Mouse (Mus musculus): ENCODE data around the gene Rabl3. TPM values are rescaled to one million over a fixed set of nuclear protein-coding genes. Genes with fewer than 3 reads are reported as not detected.

Gene Rabl3
- polyA plus RNA-seq, 1 experiment from 2014 or later, result 29.6 TPM

DNA sequence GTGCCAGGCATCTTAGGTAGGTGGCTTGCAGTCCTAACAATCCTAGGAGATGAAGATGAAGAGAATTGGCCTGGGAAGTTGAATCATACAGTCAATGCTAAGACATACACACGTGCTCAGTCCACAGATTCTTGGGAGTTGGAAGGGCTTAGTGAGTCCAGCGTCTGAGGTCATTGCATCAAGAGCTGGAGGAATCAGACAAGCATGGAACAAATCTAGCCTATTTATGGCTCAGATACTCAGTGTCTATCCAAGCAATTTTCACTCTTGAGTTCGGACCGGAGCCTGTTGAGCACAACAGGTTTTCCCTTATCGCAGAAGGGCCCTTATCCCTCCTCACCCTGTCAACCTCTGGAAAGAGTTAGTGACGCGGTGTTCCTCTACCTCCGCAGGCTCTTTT lies 51.9 kb downstream of the Rabl3 start:
- H3K27ac ChIP-seq (ENCODE audit: low read depth, low read length), result no peak overlapping the region
- no peak overlapping the region for H3K9ac ChIP-seq (ENCODE audit: low read depth, low read length)
- H3K9me3 ChIP-seq (ENCODE audit: control insufficient read depth, low read length), result no peaks in the 10 kb centered on the region
- DNase-seq (ENCODE audit: low spot score) (no peak), ATAC-seq (replicated peaks; ENCODE audit: low FRiP score) (no peak)
- H3K36me3 ChIP-seq (ENCODE audit: control insufficient read depth, insufficient read depth, low read length), result no peaks in the 10 kb centered on the region
- no peak overlapping the region for H3K4me2 ChIP-seq
- WGBS, result 89% methylated on average over 8 of the region's 8 CpGs
- no peaks in the 10 kb centered on the region for H3K4me1 ChIP-seq (replicated peaks; ENCODE audit: control insufficient read depth, insufficient read depth, low read length)
- no peaks in the 10 kb centered on the region for H3K27me3 ChIP-seq (replicated peaks; ENCODE audit: control insufficient read depth, insufficient read depth, low read length)
- no peak overlapping the region for H3K4me3 ChIP-seq (ENCODE audit: low read depth, low read length)

GRCm38 (mm10) chr16:37597412-37597811 lies 57.7 kb downstream of the Rabl3 start:
- Histone ChIP-seq H3K27ac (ENCODE audit: low read depth, low read length) (no peak overlapping the region), H3K27me3 (replicated peaks; ENCODE audit: control insufficient read depth, insufficient read depth, low read length) (no peaks in the 10 kb centered on the region), H3K36me3 (ENCODE audit: control insufficient read depth, insufficient read depth, low read length) (no peaks in the 10 kb centered on the region), H3K4me1 (replicated peaks; ENCODE audit: control insufficient read depth, insufficient read depth, low read length) (no peaks in the 10 kb centered on the region), H3K4me3 (ENCODE audit: low read depth, low read length) (no peak overlapping the region), H3K9ac (ENCODE audit: low read depth, low read length) (no peak overlapping the region), H3K9me3 (ENCODE audit: control insufficient read depth, low read length) (no peaks in the 10 kb centered on the region), H3K4me2 (no peak overlapping the region)
- no peak for ATAC-seq (replicated peaks; ENCODE audit: low FRiP score)
- DNase-seq (ENCODE audit: low spot score), result no peak
- WGBS, result 56% methylated on average over 5 of the region's 5 CpGs

DNA sequence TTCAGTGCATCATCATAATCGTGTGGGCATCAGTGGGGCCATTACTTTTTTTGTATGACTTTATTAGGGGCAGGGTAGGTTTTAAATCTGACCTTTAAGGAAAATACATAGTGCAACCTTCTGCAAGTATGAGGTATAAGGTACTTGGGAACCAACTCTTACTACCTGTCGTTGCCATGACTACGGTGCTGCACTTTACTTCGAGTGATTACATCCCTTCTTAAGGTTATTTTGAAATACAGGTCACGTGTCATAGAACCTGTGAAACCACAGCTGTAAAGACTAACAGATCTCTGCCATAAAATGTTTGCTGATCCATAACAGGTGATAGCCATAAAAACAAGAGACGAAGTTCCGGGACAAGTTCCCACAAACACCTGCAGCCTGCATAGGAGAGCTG lies 58.8 kb downstream of the Rabl3 start:
- DNase-seq (ENCODE audit: low spot score) (no peak), ATAC-seq (replicated peaks; ENCODE audit: low FRiP score) (no peak)
- Histone ChIP-seq H3K4me1 (replicated peaks; ENCODE audit: control insufficient read depth, insufficient read depth, low read length) (no peaks in the 10 kb centered on the region), H3K9ac (ENCODE audit: low read depth, low read length) (no peak overlapping the region), H3K27me3 (replicated peaks; ENCODE audit: control insufficient read depth, insufficient read depth, low read length) (no peaks in the 10 kb centered on the region), H3K4me3 (ENCODE audit: low read depth, low read length) (no peak overlapping the region), H3K27ac (ENCODE audit: low read depth, low read length) (no peak overlapping the region), H3K36me3 (ENCODE audit: control insufficient read depth, insufficient read depth, low read length) (no peaks in the 10 kb centered on the region), H3K9me3 (ENCODE audit: control insufficient read depth, low read length) (no peaks in the 10 kb centered on the region), H3K4me2 (no peak overlapping the region)
- 90% methylated on average over 7 of the region's 7 CpGs for WGBS

- H3K27me3 ChIP-seq (replicated peaks; ENCODE audit: control insufficient read depth, insufficient read depth, low read length), result no peaks in the 10 kb centered on the region
- ATAC-seq (replicated peaks; ENCODE audit: low FRiP score), result no peak
- H3K4me3 ChIP-seq (ENCODE audit: low read depth, low read length), result no peak overlapping the region
- no peaks in the 10 kb centered on the region for H3K36me3 ChIP-seq (ENCODE audit: control insufficient read depth, insufficient read depth, low read length)
- no peak overlapping the region for H3K4me2 ChIP-seq
- H3K9ac ChIP-seq (ENCODE audit: low read depth, low read length), result no peak overlapping the region
- H3K4me1 ChIP-seq (replicated peaks; ENCODE audit: control insufficient read depth, insufficient read depth, low read length), result no peaks in the 10 kb centered on the region
- H3K9me3 ChIP-seq (ENCODE audit: control insufficient read depth, low read length), result no peaks in the 10 kb centered on the region
- no peak overlapping the region for H3K27ac ChIP-seq (ENCODE audit: low read depth, low read length)
- no peak for DNase-seq (ENCODE audit: low spot score)
- 76% methylated on average over 3 of the region's 3 CpGs for WGBS
These were observed 59.6 kb downstream of the Rabl3 start for GRCm38 (mm10) chr16:37599326-37599725.

- Histone ChIP-seq H3K4me1 (replicated peaks; ENCODE audit: control insufficient read depth, insufficient read depth, low read length) (no peaks in the 10 kb centered on the region), H3K27me3 (replicated peaks; ENCODE audit: control insufficient read depth, insufficient read depth, low read length) (no peaks in the 10 kb centered on the region), H3K36me3 (ENCODE audit: control insufficient read depth, insufficient read depth, low read length) (no peaks in the 10 kb centered on the region), H3K4me2 (no peak overlapping the region), H3K9ac (ENCODE audit: low read depth, low read length) (no peak overlapping the region), H3K4me3 (ENCODE audit: low read depth, low read length) (no peak overlapping the region), H3K27ac (ENCODE audit: low read depth, low read length) (no peak overlapping the region), H3K9me3 (ENCODE audit: control insufficient read depth, low read length) (no peaks in the 10 kb centered on the region)
- ATAC-seq (replicated peaks; ENCODE audit: low FRiP score) (no peak), DNase-seq (ENCODE audit: low spot score) (no peak)
- 87% methylated on average over 1 of the region's 1 CpGs for WGBS
These were observed 63.7 kb downstream of the Rabl3 start for GRCm38 (mm10) chr16:37603431-37603830.

- WGBS, result 85% methylated on average over 6 of the region's 6 CpGs
- no peak for ATAC-seq (replicated peaks; ENCODE audit: low FRiP score)
- Histone ChIP-seq H3K4me2 (no peak overlapping the region), H3K36me3 (ENCODE audit: control insufficient read depth, insufficient read depth, low read length) (no peaks in the 10 kb centered on the region), H3K4me1 (replicated peaks; ENCODE audit: control insufficient read depth, insufficient read depth, low read length) (no peaks in the 10 kb centered on the region), H3K9me3 (ENCODE audit: control insufficient read depth, low read length) (no peaks in the 10 kb centered on the region), H3K27me3 (replicated peaks; ENCODE audit: control insufficient read depth, insufficient read depth, low read length) (no peaks in the 10 kb centered on the region), H3K4me3 (ENCODE audit: low read depth, low read length) (no peak overlapping the region), H3K27ac (ENCODE audit: low read depth, low read length) (no peak overlapping the region), H3K9ac (ENCODE audit: low read depth, low read length) (no peak overlapping the region)
- no peak for DNase-seq (ENCODE audit: low spot score)
These were observed 64.6 kb downstream of the Rabl3 start for GRCm38 (mm10) chr16:37604243-37604642.

GRCm38 (mm10) chr16:37610333-37610732 lies 70.6 kb downstream of the Rabl3 start:
- 86% methylated on average over 8 of the region's 8 CpGs for WGBS

DNA sequence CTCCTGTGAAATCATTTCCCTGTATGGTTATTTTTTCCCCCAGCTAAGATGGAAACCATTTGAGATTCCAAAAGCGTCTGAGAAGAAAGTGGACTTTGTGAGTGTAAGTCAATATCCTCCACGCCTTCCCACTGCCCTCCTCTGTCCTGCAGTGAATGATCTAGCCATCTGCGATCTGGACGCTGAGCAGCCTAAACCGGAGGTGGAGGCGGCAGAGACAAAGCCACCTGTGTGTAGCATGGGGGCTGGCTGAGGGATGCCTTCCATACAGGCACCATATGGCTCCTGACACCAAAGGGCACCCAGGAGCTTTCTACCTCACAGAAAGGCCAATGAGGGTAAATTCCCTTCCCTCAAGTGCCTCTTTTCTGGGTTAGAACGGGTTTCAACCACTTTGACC lies 71.4 kb downstream of the Rabl3 start:
- H3K27me3 ChIP-seq (replicated peaks; ENCODE audit: control insufficient read depth, insufficient read depth, low read length), result no peaks in the 10 kb centered on the region
- H3K4me1 ChIP-seq (replicated peaks; ENCODE audit: control insufficient read depth, insufficient read depth, low read length), result no peaks in the 10 kb centered on the region
- ATAC-seq (replicated peaks; ENCODE audit: low FRiP score) (no peak), DNase-seq (ENCODE audit: low spot score) (no peak)
- H3K4me3 ChIP-seq (ENCODE audit: low read depth, low read length), result no peak overlapping the region
- no peaks in the 10 kb centered on the region for H3K36me3 ChIP-seq (ENCODE audit: control insufficient read depth, insufficient read depth, low read length)
- H3K9ac ChIP-seq (ENCODE audit: low read depth, low read length), result no peak overlapping the region
- H3K4me2 ChIP-seq, result no peak overlapping the region
- H3K27ac ChIP-seq (ENCODE audit: low read depth, low read length), result no peak overlapping the region
- 85% methylated on average over 7 of the region's 7 CpGs for WGBS
- H3K9me3 ChIP-seq (ENCODE audit: control insufficient read depth, low read length), result no peaks in the 10 kb centered on the region

More at GRCm38 (mm10) chr16:37610333-37610732, 70.6 kb downstream of the Rabl3 start:
- ATAC-seq (replicated peaks; ENCODE audit: low FRiP score) (no peak), DNase-seq (ENCODE audit: low spot score) (no peak)
- Histone ChIP-seq H3K27ac (ENCODE audit: low read depth, low read length) (no peak overlapping the region), H3K27me3 (replicated peaks; ENCODE audit: control insufficient read depth, insufficient read depth, low read length) (no peaks in the 10 kb centered on the region), H3K4me1 (replicated peaks; ENCODE audit: control insufficient read depth, insufficient read depth, low read length) (no peaks in the 10 kb centered on the region), H3K4me2 (no peak overlapping the region), H3K9ac (ENCODE audit: low read depth, low read length) (no peak overlapping the region), H3K36me3 (ENCODE audit: control insufficient read depth, insufficient read depth, low read length) (no peaks in the 10 kb centered on the region), H3K4me3 (ENCODE audit: low read depth, low read length) (no peak overlapping the region), H3K9me3 (ENCODE audit: control insufficient read depth, low read length) (no peaks in the 10 kb centered on the region)

- Histone ChIP-seq H3K4me1 (replicated peaks; ENCODE audit: control insufficient read depth, insufficient read depth, low read length) (no peaks in the 10 kb centered on the region), H3K4me3 (ENCODE audit: low read depth, low read length) (no peak overlapping the region), H3K36me3 (ENCODE audit: control insufficient read depth, insufficient read depth, low read length) (no peaks in the 10 kb centered on the region), H3K9ac (ENCODE audit: low read depth, low read length) (no peak overlapping the region), H3K27me3 (replicated peaks; ENCODE audit: control insufficient read depth, insufficient read depth, low read length) (no peaks in the 10 kb centered on the region), H3K4me2 (no peak overlapping the region), H3K27ac (ENCODE audit: low read depth, low read length) (no peak overlapping the region), H3K9me3 (ENCODE audit: control insufficient read depth, low read length) (no peaks in the 10 kb centered on the region)
- no peak for DNase-seq (ENCODE audit: low spot score)
- no peak for ATAC-seq (replicated peaks; ENCODE audit: low FRiP score)
- 89% methylated on average over 5 of the region's 5 CpGs for WGBS
These were observed 72.3 kb downstream of the Rabl3 start for GRCm38 (mm10) chr16:37612013-37612412.
